Mouse (Mus musculus) testis, adult 2 months (tissue): ENCODE results near the gene Osgin1. TPM values are rescaled to one million over a fixed set of nuclear protein-coding genes. Genes with fewer than 3 reads are reported as not detected.

ENCODE experiments used
- H3K27ac ChIP-seq: fragments of 200-500 bp; 2 replicates; pipeline ENCODE4 v1.5.1; 2012; ENCODE audit warnings: low read depth, low read length; ENCODE audit not compliant: control insufficient read depth, insufficient read depth
- H3K27me3 ChIP-seq: fragments of 200-500 bp; 2 replicates; pipeline ENCODE4 v1.6.1; 2012; ENCODE audit warnings: mild to moderate bottlenecking, low read length, moderate library complexity; ENCODE audit not compliant: control insufficient read depth, insufficient read depth
- H3K36me3 ChIP-seq: fragments of 200-500 bp; 2 replicates; pipeline ENCODE4 v1.6.1; 2012; ENCODE audit warnings: mild to moderate bottlenecking, low read length; ENCODE audit not compliant: control insufficient read depth, insufficient read depth
- H3K4me1 ChIP-seq: fragments of 200-500 bp; 2 replicates; pipeline ENCODE4 v1.6.1; 2012; ENCODE audit warnings: low read length; ENCODE audit not compliant: control insufficient read depth, insufficient read depth
- H3K4me3 ChIP-seq: fragments of 200-500 bp; 2 replicates; pipeline ENCODE4 v1.5.1; 2012; ENCODE audit warnings: low read depth, mild to moderate bottlenecking, low read length, moderate library complexity, mixed read lengths; ENCODE audit not compliant: control insufficient read depth
- CTCF ChIP-seq: fragments of 200-500 bp; IDR thresholded peaks from 2 replicates; pipeline ENCODE4 v1.5.1; 2012; ENCODE audit warnings: low read depth, mild to moderate bottlenecking, inconsistent platforms, low read length, moderate library complexity; ENCODE audit not compliant: control insufficient read depth, insufficient read depth, insufficient replicate concordance
- POLR2A ChIP-seq: fragments of 200-500 bp; IDR thresholded peaks from 2 replicates; pipeline ENCODE4 v1.6.1; 2012; ENCODE audit warnings: low read depth, mild to moderate bottlenecking, inconsistent platforms, low read length, moderate library complexity; ENCODE audit not compliant: control insufficient read depth
- polyA plus RNA-seq: library from polyadenylated mRNA; depleted of rRNA; stranded (reverse); fragments of >200 nt; gene quantifications from 2 replicates; pipeline ENCODE4 v1.2.3, GENCODE M21; 2012

Osgin1 gene
- polyA plus RNA-seq, 1 experiment: 440 TPM

- Histone ChIP-seq H3K4me3 (no peak overlapping the region), H3K27me3 (no peaks in the 10 kb centered on the region), H3K36me3 (no peaks in the 10 kb centered on the region), H3K27ac (no peak overlapping the region), H3K4me1 (peaks cover 19% of the 10 kb centered on the region)
- no peak for TF ChIP-seq POLR2A
- no peak for TF ChIP-seq CTCF
Measured at GRCm38 (mm10) chr8:119461356-119461755, 27.4 kb downstream of the Osgin1 start.

- H3K27ac ChIP-seq: no peak overlapping the region
- no peak overlapping the region for H3K4me3 ChIP-seq
- no peak for TF ChIP-seq POLR2A
- no peak for TF ChIP-seq CTCF
- H3K4me1 ChIP-seq: peaks cover 27% of the 10 kb centered on the region
- no peaks in the 10 kb centered on the region for H3K27me3 ChIP-seq
- no peaks in the 10 kb centered on the region for H3K36me3 ChIP-seq
Measured at GRCm38 (mm10) chr8:119463709-119464108, 29.8 kb downstream of the Osgin1 start.

DNA sequence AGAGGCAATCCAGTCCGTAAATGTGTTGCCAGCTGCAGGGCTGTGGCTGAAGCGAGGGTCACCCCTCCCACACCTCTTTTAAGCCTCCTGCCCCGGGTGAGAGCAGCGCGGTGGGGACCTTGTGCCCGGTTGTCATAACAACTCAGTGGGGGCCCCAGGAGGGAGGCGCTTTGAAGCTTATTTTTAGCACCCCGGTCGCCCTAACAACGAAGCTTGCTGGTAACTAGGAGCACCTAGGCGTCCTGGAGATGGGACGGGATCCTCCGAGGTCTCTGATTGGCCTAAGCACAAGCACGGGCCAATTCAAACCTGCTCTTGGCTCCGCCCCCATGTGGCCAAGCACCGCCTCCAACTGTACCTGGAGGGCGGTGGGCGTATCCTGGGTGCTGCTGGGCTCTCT lies 32.2 kb downstream of the Osgin1 start:
- H3K36me3 ChIP-seq: no peaks in the 10 kb centered on the region
- H3K4me3 ChIP-seq: peak overlapping the region; percentile 48
- H3K27ac ChIP-seq: peak overlapping the region; percentile 82; the same call in 1 of the 2 replicates
- TF ChIP-seq POLR2A (peak; percentile 65; the same call in 1 of the 2 replicates), CTCF (no peak)
- H3K4me1 ChIP-seq: peaks cover 27% of the 10 kb centered on the region
- H3K27me3 ChIP-seq: no peaks in the 10 kb centered on the region

DNA sequence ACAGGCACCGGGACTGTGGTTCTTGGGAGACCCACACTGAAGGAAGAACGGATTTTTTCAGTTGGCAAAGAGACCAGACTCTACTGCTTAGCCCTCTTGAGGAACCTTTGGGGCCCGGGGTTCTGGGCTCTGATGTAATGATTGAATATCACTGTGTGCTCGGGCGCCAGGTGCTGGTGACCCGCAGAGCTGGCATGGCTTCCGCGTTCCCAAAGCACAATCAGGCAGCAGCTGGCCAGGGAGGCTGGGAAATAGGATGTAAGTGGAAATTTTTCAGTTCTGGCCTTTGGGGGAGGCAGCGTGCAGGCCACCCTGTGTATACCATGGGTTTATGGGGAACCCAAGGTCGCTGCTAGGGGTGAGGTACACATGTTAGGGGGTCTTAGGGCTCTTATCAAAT lies 32.9 kb downstream of the Osgin1 start:
- no peak for TF ChIP-seq CTCF
- no peak for TF ChIP-seq POLR2A
- H3K4me3 ChIP-seq: peak overlapping the region; percentile 48
- peaks cover 27% of the 10 kb centered on the region for H3K4me1 ChIP-seq
- no peaks in the 10 kb centered on the region for H3K36me3 ChIP-seq
- H3K27ac ChIP-seq: peak overlapping the region; percentile 82; the same call in 1 of the 2 replicates
- H3K27me3 ChIP-seq: no peaks in the 10 kb centered on the region

- TF ChIP-seq POLR2A (no peak), CTCF (no peak)
- H3K4me1 ChIP-seq: peaks cover 27% of the 10 kb centered on the region
- H3K36me3 ChIP-seq: no peaks in the 10 kb centered on the region
- H3K27me3 ChIP-seq: no peaks in the 10 kb centered on the region
- H3K27ac ChIP-seq: no peak overlapping the region
- no peak overlapping the region for H3K4me3 ChIP-seq
Measured at GRCm38 (mm10) chr8:119468091-119468490, 34.2 kb downstream of the Osgin1 start.

- no peaks in the 10 kb centered on the region for H3K36me3 ChIP-seq
- H3K27ac ChIP-seq: no peak overlapping the region
- TF ChIP-seq CTCF: no peak
- TF ChIP-seq POLR2A: no peak
- no peak overlapping the region for H3K4me3 ChIP-seq
- no peaks in the 10 kb centered on the region for H3K4me1 ChIP-seq
- H3K27me3 ChIP-seq: no peaks in the 10 kb centered on the region
Measured at GRCm38 (mm10) chr8:119478684-119479083, 44.8 kb downstream of the Osgin1 start.

DNA sequence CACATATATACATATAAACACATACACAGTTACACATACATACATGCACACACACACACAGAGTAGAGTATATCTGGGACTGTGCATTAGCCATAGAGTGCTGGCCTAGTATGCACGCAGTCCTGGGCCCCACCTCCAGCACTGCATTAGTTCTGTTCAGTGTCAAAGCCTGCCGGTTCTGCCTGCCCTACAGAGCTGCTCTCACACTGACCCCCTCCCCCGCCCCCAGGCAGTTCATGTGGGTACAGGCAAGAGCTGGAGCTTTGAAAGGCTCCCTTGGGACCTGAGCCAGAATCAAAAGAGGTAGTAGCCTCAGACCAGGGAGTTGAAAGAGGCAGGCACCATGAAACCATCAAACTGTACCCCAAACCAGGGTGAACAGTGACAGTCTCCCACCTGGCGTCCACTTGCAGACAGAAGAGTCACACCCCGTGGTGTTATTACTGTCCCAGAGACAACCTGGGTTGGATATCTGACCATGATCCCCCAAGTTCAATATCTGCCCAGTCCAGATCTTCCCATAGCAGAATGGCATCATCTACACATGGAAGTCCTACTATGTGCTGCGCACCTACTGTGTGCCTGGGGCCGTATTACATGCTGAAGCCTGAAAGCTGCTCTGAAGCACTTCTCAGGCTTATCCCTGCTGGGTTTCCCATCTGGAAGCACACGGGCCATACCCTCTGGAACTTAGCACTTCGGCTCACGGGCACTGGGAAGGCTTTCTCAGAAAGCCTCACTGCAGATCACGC lies 50.4 kb downstream of the Osgin1 start:
- H3K4me1 ChIP-seq: no peaks in the 10 kb centered on the region
- H3K27ac ChIP-seq: no peak overlapping the region
- H3K36me3 ChIP-seq: no peaks in the 10 kb centered on the region
- TF ChIP-seq POLR2A (no peak), CTCF (no peak)
- H3K4me3 ChIP-seq: no peak overlapping the region
- no peaks in the 10 kb centered on the region for H3K27me3 ChIP-seq
